Mouse (Mus musculus) lung, postnatal 14 days (tissue): Measurements from ENCODE around the gene Vmn2r109.
"Not testable (repeated sequence)": the region's sequence is repeated elsewhere in the genome, so short reads cannot be mapped to it uniquely, and the experiment has no call there.

ENCODE experiments used
- DNase-seq: peaks from one replicate; pipeline ENCODE4 v3.0.0; 2021

Vmn2r109 gene

GRCm38 (mm10) chr17:20564656-20565055, at the start of gene Vmn2r109:
TSS of gene Vmn2r109 (minus strand) at chr17:20564756.
- DNase-seq, result no peak

- DNase-seq, result no peak
Observed at GRCm38 (mm10) chr17:20596323-20596722, 31.8 kb upstream of the Vmn2r109 start, which contains the start of gene Vmn2r110. TSS of gene Vmn2r110 (minus strand) at chr17:20596423.

GRCm38 (mm10) chr17:20508247-20508646, 56.3 kb downstream of the Vmn2r109 start:
- DNase-seq, result not testable (repeated sequence)

- no peak for DNase-seq
Observed at GRCm38 (mm10) chr17:20497858-20498257, 66.7 kb downstream of the Vmn2r109 start, which contains the start of gene Vmn1r225. TSS of gene Vmn1r225 (plus strand) at chr17:20498158.
